Mouse (Mus musculus): ENCODE measurements around the gene Tmem267.

- TF ChIP-seq CTCF (IDR thresholded peaks at IDR 0.05; ENCODE audit: low read depth, low read length) (no peak), POLR2A (IDR thresholded peaks at IDR 0.05; ENCODE audit: borderline replicate concordance, low read depth, low read length) (peak; percentile 86; the same call in 1 of the 2 replicates)
Measured at GRCm38 (mm10) chr13:119462596-119463560, 25.0 kb upstream of the Tmem267 start, which contains the start of gene 4833420G17Rik.
